Mouse (Mus musculus): ENCODE data around the gene Ptpn21. TPM values are rescaled to one million over a fixed set of nuclear protein-coding genes. Genes with fewer than 3 reads are reported as not detected.

Ptpn21 gene
- total and polyA plus RNA-seq, 3 experiments, result 1.2 to 3.8 TPM; not detected in 1

GRCm38 (mm10) chr12:98734246-98734879, 2.8 kb downstream of the Ptpn21 start (continued):
- no peak for TF ChIP-seq ETS1 (IDR thresholded peaks at IDR 0.05; ENCODE audit: low read depth, low read length)
- no peak for TF ChIP-seq ZKSCAN1 (IDR thresholded peaks at IDR 0.05; ENCODE audit: low read depth, low read length)
- no peak for TF ChIP-seq JUND (IDR thresholded peaks at IDR 0.05; ENCODE audit: low read depth, low read length)

DNA sequence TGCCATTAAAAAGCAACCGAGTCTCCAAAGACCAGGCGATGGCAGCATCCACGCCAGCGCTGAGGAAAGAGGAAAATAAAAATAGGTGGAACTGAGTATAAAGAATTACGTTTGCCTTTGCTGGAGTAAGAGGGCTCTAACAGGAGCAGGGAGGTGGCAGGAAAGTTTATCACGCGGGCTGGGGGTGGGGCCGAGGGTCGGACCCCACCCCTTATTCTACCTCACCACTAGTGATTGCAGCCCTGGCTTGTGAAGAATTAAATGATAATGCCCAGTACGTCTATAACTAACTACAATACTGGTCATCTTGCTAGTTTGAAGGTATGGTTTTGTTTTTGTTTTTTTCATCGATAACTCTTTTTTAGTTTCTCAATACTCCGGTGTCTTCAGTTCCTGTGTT, 3.4 kb downstream of the Ptpn21 start:
- Histone ChIP-seq H3K4me1 (ENCODE audit: control insufficient read depth in 1 of 2, insufficient read depth in 2 of 2, low read length in 2 of 2) (no peaks in the 10 kb centered on the region; a peak in 1 of 4 replicates), H3K27ac (ENCODE audit: control insufficient read depth, low read depth, low read length) (peak overlapping the region; percentile 71), H3K79me2 (ENCODE audit: control insufficient read depth, insufficient read depth, low read length, poor library complexity) (peaks cover 2% of the 10 kb centered on the region), H3K36me3 (ENCODE audit: control insufficient read depth in 1 of 2, insufficient read depth in 2 of 2, low read length in 2 of 2) (peaks cover 0 to 2% of the 10 kb centered on the region in 2 experiments; a peak in 1 of 4 replicates), H3K9ac (ENCODE audit: control insufficient read depth, low read depth, low read length, poor library complexity, severe bottlenecking) (peak overlapping the region; percentile 82), H3K4me3 (ENCODE audit: control insufficient read depth in 1 of 2, insufficient read depth in 1 of 2, low read depth in 2 of 2, low read length in 2 of 2) (peak overlapping the region; percentile 78 to 81), H3K27me3 (ENCODE audit: control insufficient read depth in 1 of 2, insufficient read depth in 2 of 2, low read length in 2 of 2) (no peaks in the 10 kb centered on the region), H3K9me3 (replicated peaks; ENCODE audit: insufficient read depth, low read length) (no peaks in the 10 kb centered on the region)
- no peak for TF ChIP-seq JUND (IDR thresholded peaks at IDR 0.05; ENCODE audit: low read depth, low read length)
- no peak for TF ChIP-seq ETS1 (IDR thresholded peaks at IDR 0.05; ENCODE audit: low read depth, low read length)
- no peak for TF ChIP-seq E2F4 (IDR thresholded peaks at IDR 0.05; ENCODE audit: borderline replicate concordance, low read depth, low read length)
- TF ChIP-seq TBP (IDR thresholded peaks at IDR 0.05; ENCODE audit: low read depth, low read length), result 0 out of 2 replicates have a peak, but pooled peaks have one; percentile 32
- no peak for TF ChIP-seq MEF2A (IDR thresholded peaks at IDR 0.05; ENCODE audit: extremely low read depth, insufficient replicate concordance, low read depth, low read length, poor library complexity, severe bottlenecking)
- peak; percentile 20; the same call in 1 of the 2 replicates for TF ChIP-seq USF1 (IDR thresholded peaks at IDR 0.05; ENCODE audit: low read depth, low read length)
- TF ChIP-seq SIN3A (IDR thresholded peaks at IDR 0.05; ENCODE audit: low read length), result no peak
- peak; percentile 71 for DNase-seq (ENCODE audit: low read depth, low spot score)

DNA sequence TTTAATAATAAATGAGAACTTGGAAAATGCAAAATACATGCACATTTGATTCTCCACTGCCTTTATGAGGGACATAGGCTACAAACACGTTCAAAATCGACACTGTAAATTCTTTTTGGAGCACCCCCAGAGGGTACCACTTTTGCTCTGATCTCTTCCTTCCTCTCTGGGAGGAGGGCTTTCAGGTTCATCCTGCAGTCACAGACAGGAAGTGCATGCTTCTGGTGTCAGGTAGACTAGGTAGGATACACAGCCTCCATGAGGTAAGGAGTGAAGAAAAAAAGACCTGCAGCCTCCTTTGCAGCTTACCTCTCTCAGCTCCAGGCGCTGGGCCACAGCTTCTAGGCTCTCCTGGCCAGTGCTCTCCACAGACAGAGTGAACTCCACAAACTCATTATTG, 4.0 kb downstream of the Ptpn21 start:
- TF ChIP-seq MEF2A (IDR thresholded peaks at IDR 0.05; ENCODE audit: extremely low read depth, insufficient replicate concordance, low read depth, low read length, poor library complexity, severe bottlenecking) (no peak), ELF1 (IDR thresholded peaks at IDR 0.05; ENCODE audit: low read depth, low read length) (0 out of 2 replicates have a peak, but pooled peaks have one; percentile 13)
- H3K4me3 ChIP-seq (ENCODE audit: control insufficient read depth in 1 of 2, insufficient read depth in 1 of 2, low read depth in 2 of 2, low read length in 2 of 2), result peak overlapping the region; percentile 78 to 81
- H3K9ac ChIP-seq (ENCODE audit: control insufficient read depth, low read depth, low read length, poor library complexity, severe bottlenecking), result peak overlapping the region; percentile 82

GRCm38 (mm10) chr12:98730682-98731081, 6.5 kb downstream of the Ptpn21 start:
- Histone ChIP-seq H3K27ac (ENCODE audit: control insufficient read depth, low read depth, low read length) (no peak overlapping the region), H3K9ac (ENCODE audit: control insufficient read depth, low read depth, low read length, poor library complexity, severe bottlenecking) (no peak overlapping the region), H3K79me2 (ENCODE audit: control insufficient read depth, insufficient read depth, low read length, poor library complexity) (peaks cover 2% of the 10 kb centered on the region), H3K9me3 (replicated peaks; ENCODE audit: insufficient read depth, low read length) (no peaks in the 10 kb centered on the region), H3K27me3 (ENCODE audit: control insufficient read depth in 1 of 2, insufficient read depth in 2 of 2, low read length in 2 of 2) (no peaks in the 10 kb centered on the region), H3K4me1 (ENCODE audit: control insufficient read depth in 1 of 2, insufficient read depth in 2 of 2, low read length in 2 of 2) (no peaks in the 10 kb centered on the region; a peak in 1 of 4 replicates), H3K4me3 (ENCODE audit: control insufficient read depth in 1 of 2, insufficient read depth in 1 of 2, low read depth in 2 of 2, low read length in 2 of 2) (no peak overlapping the region), H3K36me3 (ENCODE audit: control insufficient read depth in 1 of 2, insufficient read depth in 2 of 2, low read length in 2 of 2) (peaks cover 0 to 2% of the 10 kb centered on the region in 2 experiments; a peak in 1 of 4 replicates)
- no peak for DNase-seq (ENCODE audit: low read depth, low spot score)
- TF ChIP-seq EP300 (IDR thresholded peaks at IDR 0.05; ENCODE audit: low read depth in 1 of 2, low read length in 2 of 2) (no peak), ZKSCAN1 (IDR thresholded peaks at IDR 0.05; ENCODE audit: low read depth, low read length) (no peak), MXI1 (IDR thresholded peaks at IDR 0.05; ENCODE audit: low read depth, low read length) (no peak), E2F4 (IDR thresholded peaks at IDR 0.05; ENCODE audit: borderline replicate concordance, low read depth, low read length) (no peak), RAD21 (IDR thresholded peaks at IDR 0.05; ENCODE audit: low read depth, low read length) (no peak), CHD1 (IDR thresholded peaks at IDR 0.05; ENCODE audit: low read depth, low read length) (no peak)

More for the DNA sequence above, 4.0 kb downstream of the Ptpn21 start:
- no peak overlapping the region for H3K27ac ChIP-seq (ENCODE audit: control insufficient read depth, low read depth, low read length)
- no peaks in the 10 kb centered on the region for H3K27me3 ChIP-seq (ENCODE audit: control insufficient read depth in 1 of 2, insufficient read depth in 2 of 2, low read length in 2 of 2)
- peaks cover 2% of the 10 kb centered on the region for H3K79me2 ChIP-seq (ENCODE audit: control insufficient read depth, insufficient read depth, low read length, poor library complexity)
- peaks cover 0 to 2% of the 10 kb centered on the region in 2 experiments; a peak in 1 of 4 replicates for H3K36me3 ChIP-seq (ENCODE audit: control insufficient read depth in 1 of 2, insufficient read depth in 2 of 2, low read length in 2 of 2)
- H3K4me1 ChIP-seq (ENCODE audit: control insufficient read depth in 1 of 2, insufficient read depth in 2 of 2, low read length in 2 of 2), result no peaks in the 10 kb centered on the region; a peak in 1 of 4 replicates
- no peaks in the 10 kb centered on the region for H3K9me3 ChIP-seq (replicated peaks; ENCODE audit: insufficient read depth, low read length)
- DNase-seq (ENCODE audit: low read depth, low spot score), result peak; percentile 43
